ENCODE assay signal across 31 mouse cellular contexts in genomic region chr6:37539403-37539802, GRCm38 (mm10). TPM values are rescaled to one million over a fixed set of nuclear protein-coding genes. Genes with fewer than 3 reads are reported as not detected.
DNase-seq lines count a peak whose midpoint lies in the region; ATAC-seq and TF ChIP-seq lines count a peak whose summit lies in the region.
"Had no signal": no experiment of that assay in that cellular context is flagged by ENCODE, and none has a peak within 500 bp of the region (broad histone marks: within the 10 kb centered on the region; RNA-seq: fewer than 3 reads in every experiment).

No protein-coding gene starts in this region.

- WGBS in kidney, embryonic 14.5 days, result 62% methylated on average over 9 of the region's 9 CpGs
- WGBS in liver, embryonic 14.5 days (ENCODE audit: insufficient replicate concordance), result 66% methylated on average over 9 of the region's 9 CpGs
- WGBS in liver, embryonic 11.5 days, result 73% methylated on average over 9 of the region's 9 CpGs
- WGBS in liver, embryonic 15.5 days (ENCODE audit: insufficient replicate concordance), result 69% methylated on average over 9 of the region's 9 CpGs

- no peak overlapping the region for H3K27ac ChIP-seq in kidney, embryonic 14.5 days (ENCODE audit: low read depth, low read length)
- H3K27ac ChIP-seq in liver, embryonic 14.5 days, result no peak overlapping the region; the same call in 1 of the 2 replicates
- no peak overlapping the region for H3K27ac ChIP-seq in liver, embryonic 11.5 days (ENCODE audit: low read depth, low read length)
- peak overlapping the region; percentile 45 for H3K27ac ChIP-seq in liver, embryonic 15.5 days (replicated peaks)
- H3K27ac ChIP-seq: forebrain, embryonic 13.5 days; hindbrain, embryonic 10.5 days; layer of hippocampus, adult 2 months; left cerebral cortex, adult 2 months; limb, embryonic 15.5 days; neural tube, embryonic 12.5 days had no signal

- no peak overlapping the region for H3K9ac ChIP-seq in kidney, embryonic 14.5 days (ENCODE audit: low read depth, low read length)
- no peak overlapping the region for H3K9ac ChIP-seq in liver, embryonic 14.5 days (replicated peaks)
- H3K9ac ChIP-seq in liver, embryonic 11.5 days (ENCODE audit: low read depth, low read length), result no peak overlapping the region
- no peak overlapping the region for H3K9ac ChIP-seq in liver, embryonic 15.5 days
- H3K9ac ChIP-seq: forebrain, embryonic 13.5 days; limb, embryonic 15.5 days; neural tube, embryonic 12.5 days had no signal

- DNase-seq in kidney, postnatal 14 days, result peak; percentile 13
- DNase-seq in liver, embryonic 14.5 days (ENCODE audit: low read depth in 3 of 3, low spot score in 3 of 3), result no peak
- no peak for DNase-seq in liver, embryonic 11.5 days (ENCODE audit: low spot score)
- DNase-seq in T-cell, adult 2 months (ENCODE audit: low spot score), result no peak
- DNase-seq: adrenal gland, adult 8-10 months; B cell, adult 2 months; cerebellum, adult 8-10 months; cerebellum, postnatal 25 days; gastrocnemius, postnatal 14 days; heart, postnatal 14 days; lung, postnatal 36 days; right cerebral cortex, adult 18-20 months; spleen, adult 18-20 months; thymus, postnatal 14 days had no signal

- no peak for ATAC-seq in kidney, embryonic 14.5 days (ENCODE audit: low FRiP score, low TSS enrichment)
- no peak for ATAC-seq in liver, embryonic 14.5 days (ENCODE audit: insufficient read depth)
- ATAC-seq in liver, embryonic 11.5 days (replicated peaks; ENCODE audit: low FRiP score), result no peak
- ATAC-seq in liver, embryonic 15.5 days (ENCODE audit: insufficient read depth), result no peak
- no peak for ATAC-seq in activated CD4-positive, CD25-positive, alpha-beta regulatory T cell, adult 4 months
- ATAC-seq: forebrain, embryonic 13.5 days; hindbrain, embryonic 16.5 days had no signal

- no peak overlapping the region for H3K4me2 ChIP-seq in kidney, embryonic 14.5 days (replicated peaks; ENCODE audit: low read depth, low read length)
- 0 out of 2 replicates have a peak overlapping the region, but pooled peaks have one; percentile 4 for H3K4me2 ChIP-seq in liver, embryonic 14.5 days (ENCODE audit: low read depth)
- H3K4me2 ChIP-seq in liver, embryonic 11.5 days, result no peak overlapping the region
- H3K4me2 ChIP-seq in liver, embryonic 15.5 days, result no peak overlapping the region
- H3K4me2 ChIP-seq: forebrain, embryonic 13.5 days; limb, embryonic 15.5 days; midbrain, embryonic 11.5 days; neural tube, embryonic 12.5 days had no signal

- no peak overlapping the region for H3K4me3 ChIP-seq in kidney, embryonic 14.5 days (ENCODE audit: low read length)
- H3K4me3 ChIP-seq in liver, embryonic 14.5 days (ENCODE audit: insufficient read depth in 1 of 2, low read depth in 2 of 2, low read length in 2 of 2), result no peak overlapping the region
- H3K4me3 ChIP-seq in liver, embryonic 11.5 days (ENCODE audit: low read depth, low read length), result no peak overlapping the region
- H3K4me3 ChIP-seq in liver, embryonic 15.5 days (replicated peaks), result no peak overlapping the region
- H3K4me3 ChIP-seq: forebrain, embryonic 13.5 days; hindbrain, embryonic 10.5 days; layer of hippocampus, adult 2 months; left cerebral cortex, adult 2 months; limb, embryonic 15.5 days; myocyte; neural tube, embryonic 12.5 days had no signal

- no peaks in the 10 kb centered on the region for H3K36me3 ChIP-seq in kidney, embryonic 14.5 days (ENCODE audit: control insufficient read depth, insufficient read depth, low read length)
- no peaks in the 10 kb centered on the region for H3K36me3 ChIP-seq in liver, embryonic 14.5 days (replicated peaks; ENCODE audit: control insufficient read depth, insufficient read depth, low read depth)
- H3K36me3 ChIP-seq in liver, embryonic 11.5 days (ENCODE audit: control insufficient read depth, insufficient read depth, low read length), result no peaks in the 10 kb centered on the region
- H3K36me3 ChIP-seq in liver, embryonic 15.5 days (replicated peaks), result no peaks in the 10 kb centered on the region
- H3K36me3 ChIP-seq: hindbrain, embryonic 10.5 days; limb, embryonic 15.5 days; neural tube, embryonic 12.5 days had no signal

- TF ChIP-seq EP300 in liver, embryonic 14.5 days (IDR thresholded peaks at IDR 0.05; ENCODE audit: low read depth), result no peak

- TF ChIP-seq CTCF in liver, embryonic 14.5 days (IDR thresholded peaks at IDR 0.05; ENCODE audit: low read depth), result no peak

- no peaks in the 10 kb centered on the region for H3K9me3 ChIP-seq in kidney, embryonic 14.5 days (ENCODE audit: control insufficient read depth, low read length)
- no peaks in the 10 kb centered on the region for H3K9me3 ChIP-seq in liver, embryonic 14.5 days (ENCODE audit: control insufficient read depth, low read length)
- H3K9me3 ChIP-seq in liver, embryonic 11.5 days (ENCODE audit: control insufficient read depth, low read length), result no peaks in the 10 kb centered on the region
- H3K9me3 ChIP-seq in liver, embryonic 15.5 days (replicated peaks), result no peaks in the 10 kb centered on the region
- H3K9me3 ChIP-seq: forebrain, embryonic 13.5 days; hindbrain, embryonic 10.5 days; limb, embryonic 15.5 days; neural tube, embryonic 12.5 days had no signal

- no peaks in the 10 kb centered on the region for H3K4me1 ChIP-seq in kidney, embryonic 14.5 days (ENCODE audit: control insufficient read depth, insufficient read depth, low read length)
- H3K4me1 ChIP-seq in liver, embryonic 14.5 days (replicated peaks; ENCODE audit: control insufficient read depth in 2 of 2, insufficient read depth in 2 of 2, low read length in 1 of 2), result peaks cover 0 to 10% of the 10 kb centered on the region in 2 experiments; a peak in 1 of 4 replicates
- no peaks in the 10 kb centered on the region for H3K4me1 ChIP-seq in liver, embryonic 11.5 days (replicated peaks; ENCODE audit: control insufficient read depth, insufficient read depth, low read length)
- H3K4me1 ChIP-seq in liver, embryonic 15.5 days (replicated peaks), result peaks cover 6% of the 10 kb centered on the region
- H3K4me1 ChIP-seq: forebrain, embryonic 13.5 days; hindbrain, embryonic 10.5 days; limb, embryonic 15.5 days; neural tube, embryonic 12.5 days had no signal

- no peaks in the 10 kb centered on the region for H3K27me3 ChIP-seq in kidney, embryonic 14.5 days (ENCODE audit: control insufficient read depth, insufficient read depth, low read length)
- no peaks in the 10 kb centered on the region for H3K27me3 ChIP-seq in liver, embryonic 14.5 days (ENCODE audit: control insufficient read depth, insufficient read depth, low read length)
- no peaks in the 10 kb centered on the region for H3K27me3 ChIP-seq in liver, embryonic 11.5 days (replicated peaks; ENCODE audit: control insufficient read depth, insufficient read depth, low read length)
- H3K27me3 ChIP-seq in liver, embryonic 15.5 days, result no peaks in the 10 kb centered on the region
- H3K27me3 ChIP-seq: forebrain, embryonic 13.5 days; limb, embryonic 15.5 days; neural tube, embryonic 12.5 days had no signal

RNA-seq across cellular contexts. Expression of gene Akr1d1, which starts 9.4 kb away (rescaled TPM):
- polyA plus RNA-seq in kidney, embryonic 14.5 days (2014; fragmentation: Nextera tagmentation; extraction: Ambion mirVana), result 0.08 TPM in 1 of 2 replicates, not detected in the other
- 1.4 and 1.7 TPM in 2 replicates for polyA plus RNA-seq in liver, embryonic 14.5 days (2012; rRNA removed)
- polyA plus RNA-seq in liver, embryonic 14.5 days (2014; fragmentation: Nextera tagmentation; extraction: Ambion mirVana), result 2.5 and 2.6 TPM in 2 replicates
- polyA plus RNA-seq in liver, embryonic 11.5 days (2014; fragmentation: Nextera tagmentation; extraction: Ambion mirVana), result 0.15 and 0.26 TPM in 2 replicates
- 8.7 and 9.8 TPM in 2 replicates for polyA plus RNA-seq in liver, embryonic 15.5 days (2015; fragmentation: Nextera tagmentation; extraction: Ambion mirVana)
- polyA plus RNA-seq in activated CD4-positive, CD25-positive, alpha-beta regulatory T cell, adult 4 months (2017; shearing (Covaris generic)), result not detected
- polyA plus RNA-seq: embryonic facial prominence, embryonic 11.5 days; forebrain, embryonic 13.5 days; heart, embryonic 14.5 days; hindbrain, embryonic 10.5 days; hindbrain, embryonic 16.5 days; lung, embryonic 16.5 days; midbrain, embryonic 11.5 days; midbrain, postnatal 0 days; myocyte; neural tube, embryonic 12.5 days; urinary bladder, adult 2 months had no signal
